Mouse (Mus musculus) urinary bladder, postnatal 25 days (tissue): ENCODE results near the gene Fmo3.

Source experiments
- DNase-seq: peaks from one replicate; pipeline ENCODE4 v3.0.0; 2022; ENCODE audit warnings: low spot score

Fmo3 gene

GRCm38 (mm10) chr1:162984428-162984827, at the start of gene Fmo3:
Fmo3 (minus strand) TSS chr1:162984528.
- DNase-seq: no peak

- DNase-seq: no peak
Measured at GRCm38 (mm10) chr1:163023075-163023474, 38.7 kb upstream of the Fmo3 start.

- no peak for DNase-seq
Measured at GRCm38 (mm10) chr1:163009220-163009619, 24.9 kb upstream of the Fmo3 start.

- DNase-seq: no peak
Measured at GRCm38 (mm10) chr1:163003496-163003895, 19.2 kb upstream of the Fmo3 start.

- DNase-seq: no peak
Measured at GRCm38 (mm10) chr1:163001271-163001829, 17.0 kb upstream of the Fmo3 start.

GRCm38 (mm10) chr1:162987546-162987945, 3.2 kb upstream of the Fmo3 start:
- no peak for DNase-seq

- DNase-seq: no peak
Measured at GRCm38 (mm10) chr1:162986777-162987176, 2.4 kb upstream of the Fmo3 start.

GRCm38 (mm10) chr1:162986121-162986748, 1.9 kb upstream of the Fmo3 start:
- DNase-seq: no peak

- no peak for DNase-seq
Measured at GRCm38 (mm10) chr1:162963556-162963955, 20.8 kb downstream of the Fmo3 start.

- no peak for DNase-seq
Measured at GRCm38 (mm10) chr1:162957422-162957821, 26.9 kb downstream of the Fmo3 start.

GRCm38 (mm10) chr1:162953079-162953478, 31.2 kb downstream of the Fmo3 start:
- peak; percentile 20 for DNase-seq

- DNase-seq: no peak
Measured at GRCm38 (mm10) chr1:162949763-162950162, 34.6 kb downstream of the Fmo3 start.

- DNase-seq: no peak
Measured at GRCm38 (mm10) chr1:162947934-162948333, 36.4 kb downstream of the Fmo3 start.

- no peak for DNase-seq
Measured at GRCm38 (mm10) chr1:162946837-162947558, 37.3 kb downstream of the Fmo3 start.

- DNase-seq: no peak
Measured at GRCm38 (mm10) chr1:162943700-162944099, 40.6 kb downstream of the Fmo3 start.

GRCm38 (mm10) chr1:162938696-162939351, 45.5 kb downstream of the Fmo3 start:
- DNase-seq: no peak

GRCm38 (mm10) chr1:162937970-162938695, 46.2 kb downstream of the Fmo3 start:
- DNase-seq: no peak

- DNase-seq: no peak
Measured at GRCm38 (mm10) chr1:162937415-162937814, 46.9 kb downstream of the Fmo3 start, which contains the start of gene Fmo6. Fmo6 (minus strand) TSS chr1:162937515.

GRCm38 (mm10) chr1:162934374-162935012, 49.8 kb downstream of the Fmo3 start:
- DNase-seq: no peak

- DNase-seq: no peak
Measured at GRCm38 (mm10) chr1:162932386-162932785, 51.9 kb downstream of the Fmo3 start.

- no peak for DNase-seq
Measured at GRCm38 (mm10) chr1:162931880-162932279, 52.4 kb downstream of the Fmo3 start.
